Mouse (Mus musculus) stomach, embryonic 15.5 days (tissue): Measurements from ENCODE around the gene Coro7. TPM values are rescaled to one million over a fixed set of nuclear protein-coding genes. Genes with fewer than 3 reads are reported as not detected.

Source experiments
- ATAC-seq: fragments of 200-750 bp; cut with Nextera tagmentation; 2 replicates; pipeline ENCODE4 v1.8.0; 2017; ENCODE audit warnings: low read depth, moderate number of reproducible peaks, moderate TSS enrichment; ENCODE audit not compliant: insufficient read depth, low FRiP score
- H3K27ac ChIP-seq: fragments of 300-500 bp; sonication (generic); 2 replicates; pipeline ENCODE4 v1.5.1; 2015; ENCODE audit warnings: mild to moderate bottlenecking, inconsistent platforms
- H3K27me3 ChIP-seq: fragments of 300-500 bp; sonication (generic); replicated peaks from 2 replicates; pipeline ENCODE4 v1.6.1; 2015; ENCODE audit warnings: inconsistent platforms
- H3K36me3 ChIP-seq: fragments of 300-500 bp; sonication (generic); 2 replicates; pipeline ENCODE4 v1.6.1; 2015; ENCODE audit warnings: inconsistent platforms
- H3K4me1 ChIP-seq: fragments of 300-500 bp; sonication (generic); 2 replicates; pipeline ENCODE4 v1.6.1; 2015; ENCODE audit warnings: inconsistent platforms
- H3K4me2 ChIP-seq: fragments of 300-500 bp; sonication (generic); 2 replicates; pipeline ENCODE4 v1.6.1; 2015; ENCODE audit warnings: mild to moderate bottlenecking, inconsistent platforms
- H3K4me3 ChIP-seq: fragments of 300-500 bp; sonication (generic); replicated peaks from 2 replicates; pipeline ENCODE4 v1.5.1; 2015; ENCODE audit warnings: inconsistent platforms
- H3K9ac ChIP-seq: fragments of 300-500 bp; sonication (generic); 2 replicates; pipeline ENCODE4 v1.6.1; 2015; ENCODE audit warnings: inconsistent platforms
- H3K9me3 ChIP-seq: fragments of 300-500 bp; sonication (generic); 2 replicates; pipeline ENCODE4 v1.6.1; 2016; ENCODE audit warnings: inconsistent platforms
- WGBS: fragments of 180-500 bp; shearing (Covaris S2); methylation state at CpG from one replicate; pipeline ENCODE4 v1.1.7; 2015; 5-methylcytosine and 5-hydroxymethylcytosine counted together
- polyA plus RNA-seq: library from polyadenylated mRNA; unstranded; fragments of >200 nt; fragmentation: Nextera tagmentation; extraction: Ambion mirVana; gene quantifications from 2 replicates; pipeline ENCODE4 v1.2.1, GENCODE M21; 2015

Gene Coro7
- polyA plus RNA-seq, 1 experiment from 2014 or later = 16.3 TPM

DNA sequence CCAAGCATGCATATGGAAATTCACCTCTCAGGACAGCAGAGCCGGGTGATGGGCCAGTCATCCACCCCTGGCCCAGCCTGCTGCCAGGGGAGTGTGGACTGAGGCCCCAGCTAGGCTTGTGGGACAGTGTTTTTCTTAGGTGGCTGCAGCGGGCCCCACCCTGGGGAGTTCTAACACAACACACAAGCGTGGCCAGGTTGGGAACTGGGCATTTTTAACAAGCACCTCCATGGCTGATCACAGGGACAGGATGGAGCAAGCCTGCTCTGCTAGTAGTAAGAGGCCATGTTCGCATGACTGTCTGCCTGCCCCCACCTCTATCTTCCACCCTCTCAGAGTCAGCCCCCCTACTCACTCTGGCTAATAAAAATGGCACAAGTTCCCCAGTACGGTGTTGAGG, 81.5 kb downstream of the Coro7 start:
- peak overlapping the region; percentile 3; the same call in 1 of the 2 replicates for H3K27ac ChIP-seq
- no peak for ATAC-seq
- H3K9me3 ChIP-seq = no peaks in the 10 kb centered on the region
- no peaks in the 10 kb centered on the region for H3K27me3 ChIP-seq
- H3K9ac ChIP-seq = no peak overlapping the region
- H3K36me3 ChIP-seq = no peaks in the 10 kb centered on the region
- H3K4me3 ChIP-seq = no peak overlapping the region
- H3K4me2 ChIP-seq = peak overlapping the region; percentile 22; the same call in 1 of the 2 replicates
- WGBS = 67% methylated on average over 5 of the region's 5 CpGs
- peaks cover 81% of the 10 kb centered on the region for H3K4me1 ChIP-seq

DNA sequence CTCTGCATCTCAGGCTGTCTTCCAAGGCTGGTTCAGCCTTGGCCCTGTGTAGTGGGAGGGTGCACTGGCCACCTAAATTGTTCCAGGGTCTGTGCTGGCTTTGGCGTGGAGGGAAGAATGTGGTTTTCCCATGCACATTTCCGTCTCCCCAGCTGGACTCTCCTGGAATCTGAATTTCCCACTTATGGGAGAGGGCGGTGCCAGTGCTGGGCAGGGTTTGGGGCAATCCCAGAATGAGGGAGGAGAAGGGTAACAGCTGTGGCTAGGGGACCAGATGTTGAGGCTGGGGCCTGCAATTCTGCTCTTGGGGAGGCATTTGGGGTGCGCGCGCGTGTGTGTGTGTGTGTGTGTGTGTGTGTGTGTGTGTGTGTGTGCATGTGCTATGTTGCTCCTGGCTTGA, 82.3 kb downstream of the Coro7 start:
- ATAC-seq = no peak
- Histone ChIP-seq H3K9ac (no peak overlapping the region), H3K27me3 (no peaks in the 10 kb centered on the region), H3K4me2 (peak overlapping the region; percentile 92), H3K9me3 (no peaks in the 10 kb centered on the region), H3K4me1 (peaks cover 80% of the 10 kb centered on the region), H3K36me3 (no peaks in the 10 kb centered on the region), H3K4me3 (peak overlapping the region; percentile 85), H3K27ac (peak overlapping the region; percentile 95; the same call in 1 of the 2 replicates)
- 48% methylated on average over 7 of the region's 7 CpGs for WGBS

DNA sequence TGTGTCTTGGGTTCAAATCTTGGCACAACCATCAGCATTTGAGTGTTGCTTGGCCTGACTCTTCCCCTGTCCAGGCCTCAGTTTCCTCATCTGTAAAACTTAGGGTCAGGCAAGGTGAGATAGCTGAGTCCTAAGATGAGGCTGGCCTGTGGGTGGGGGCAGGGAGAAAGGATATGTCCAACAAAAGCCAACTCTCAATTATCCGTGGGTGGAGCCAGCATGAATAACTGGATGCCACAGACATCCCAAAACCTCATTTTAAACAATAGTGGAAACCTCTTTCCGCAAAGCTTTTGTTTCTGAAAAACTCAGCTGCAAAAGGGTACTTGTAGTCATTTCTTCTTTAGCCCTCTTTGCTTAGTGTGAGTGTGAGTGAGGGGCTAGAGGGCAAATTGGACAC, 82.7 kb downstream of the Coro7 start:
- H3K9me3 ChIP-seq = no peaks in the 10 kb centered on the region
- no peak for ATAC-seq
- peak overlapping the region; percentile 95; the same call in 1 of the 2 replicates for H3K27ac ChIP-seq
- peaks cover 76% of the 10 kb centered on the region for H3K4me1 ChIP-seq
- 40% methylated on average over 2 of the region's 2 CpGs for WGBS
- peak overlapping the region; percentile 92 for H3K4me2 ChIP-seq
- peak overlapping the region; percentile 85 for H3K4me3 ChIP-seq
- H3K36me3 ChIP-seq = no peaks in the 10 kb centered on the region
- H3K27me3 ChIP-seq = no peaks in the 10 kb centered on the region
- H3K9ac ChIP-seq = no peak overlapping the region

DNA sequence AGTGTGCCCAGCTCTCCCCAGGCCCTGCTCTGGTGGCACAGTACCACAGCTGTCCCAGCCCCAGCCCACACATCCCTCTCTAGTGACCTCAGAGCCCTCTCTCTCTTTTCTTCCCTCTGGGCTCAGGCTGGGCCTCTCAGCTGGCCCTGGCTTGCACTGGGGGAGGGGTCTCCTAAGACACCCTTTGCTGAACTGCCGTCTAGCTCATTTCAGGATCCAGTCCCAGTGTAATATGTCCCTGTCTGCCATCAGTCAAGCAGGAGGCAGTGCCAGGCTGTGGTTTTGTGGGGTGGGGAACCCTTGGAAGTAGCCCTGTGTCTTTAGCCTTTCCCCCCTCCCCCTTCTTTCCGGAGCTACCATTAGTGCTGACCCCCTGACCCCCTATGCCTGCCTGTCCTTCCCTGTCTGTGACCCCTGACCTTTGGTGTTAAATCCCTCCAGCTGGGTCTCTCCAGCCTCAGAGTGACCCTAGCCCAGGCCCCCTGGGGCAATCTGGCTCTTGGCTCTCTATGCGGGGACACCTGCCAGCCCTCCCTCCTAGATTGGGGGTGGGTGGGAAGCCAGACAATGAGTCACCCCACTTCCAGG, 83.3 kb downstream of the Coro7 start:
- 20% methylated on average over 3 of the region's 3 CpGs for WGBS
- H3K9ac ChIP-seq = peak overlapping the region; percentile 87; the same call in 1 of the 2 replicates
- H3K4me3 ChIP-seq = peak overlapping the region; percentile 85
- ATAC-seq = no peak
- peak overlapping the region; percentile 92 for H3K4me2 ChIP-seq
- H3K4me1 ChIP-seq = peaks cover 72% of the 10 kb centered on the region
- H3K36me3 ChIP-seq = no peaks in the 10 kb centered on the region
- H3K9me3 ChIP-seq = no peaks in the 10 kb centered on the region
- peak overlapping the region; percentile 95 for H3K27ac ChIP-seq
- H3K27me3 ChIP-seq = no peaks in the 10 kb centered on the region

DNA sequence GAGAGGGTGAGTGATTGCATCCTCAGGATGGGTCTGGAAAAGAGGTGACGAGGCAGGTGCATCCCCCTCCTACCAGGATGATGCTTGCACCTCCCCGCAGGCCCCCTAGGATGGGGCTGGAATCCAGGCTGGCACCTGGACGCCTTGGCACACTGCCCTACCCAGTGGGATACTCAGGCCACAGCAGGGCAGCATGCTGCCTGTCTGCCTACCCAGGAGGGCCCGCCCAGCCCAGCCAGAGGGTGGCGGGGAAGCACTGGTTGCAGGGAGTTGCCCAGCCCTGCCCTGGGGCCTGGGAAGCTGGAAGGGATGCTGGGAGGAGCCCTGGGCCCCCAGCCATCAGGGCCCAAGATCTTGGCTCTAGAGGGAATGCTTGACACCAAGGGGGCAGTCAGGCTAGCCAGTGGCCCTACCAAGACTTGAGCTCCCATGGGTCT, 84.0 kb downstream of the Coro7 start:
- peak; percentile 28 for ATAC-seq
- Histone ChIP-seq H3K4me3 (peak overlapping the region; percentile 85), H3K4me1 (peaks cover 66% of the 10 kb centered on the region), H3K27ac (peak overlapping the region; percentile 95), H3K4me2 (peak overlapping the region; percentile 92), H3K9me3 (no peaks in the 10 kb centered on the region), H3K27me3 (no peaks in the 10 kb centered on the region), H3K9ac (peak overlapping the region; percentile 87), H3K36me3 (0 out of 2 replicates have a peak, but pooled peaks cover 1% of the 10 kb centered on the region)
- WGBS = 5% methylated on average over 5 of the region's 5 CpGs

DNA sequence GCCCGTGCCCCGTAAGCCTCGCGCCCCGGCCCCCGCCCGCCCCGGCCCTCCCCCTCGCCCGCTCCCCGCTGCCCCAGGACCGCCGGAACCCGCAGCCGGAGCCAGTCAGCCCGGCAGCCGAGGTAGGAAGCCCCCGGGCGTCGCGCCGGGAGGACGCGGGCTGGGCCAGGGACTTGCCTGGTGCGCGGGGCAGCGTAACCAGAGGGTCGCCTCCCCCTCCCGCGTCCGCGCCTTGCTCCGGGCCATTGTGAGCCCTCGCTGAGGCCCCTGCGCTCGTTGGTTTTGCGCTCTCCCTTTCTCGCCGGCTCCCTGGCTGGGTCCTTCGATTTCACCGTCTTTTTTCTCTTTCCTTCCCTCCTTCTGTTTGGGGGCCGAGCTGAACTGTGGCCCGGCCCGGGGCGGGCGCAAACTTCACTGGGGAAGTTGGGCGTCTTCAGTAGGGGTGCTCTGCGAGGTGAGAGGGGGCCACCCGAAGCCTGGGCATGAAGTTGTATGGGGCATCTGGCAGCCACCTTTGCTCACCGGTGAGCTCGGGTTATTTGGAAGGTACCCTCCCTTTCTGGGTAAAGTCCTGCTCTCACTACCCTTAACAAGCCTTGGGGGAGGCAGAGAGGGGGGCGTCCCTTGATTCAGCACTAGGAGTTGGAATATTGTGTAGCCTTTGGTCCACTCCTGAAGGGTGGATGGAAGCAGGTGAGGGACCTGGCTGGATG, 84.6 kb downstream of the Coro7 start:
- ATAC-seq = peak; percentile 2; the same call in 1 of the 2 replicates
- Histone ChIP-seq H3K27me3 (no peaks in the 10 kb centered on the region), H3K9me3 (no peaks in the 10 kb centered on the region), H3K4me3 (peak overlapping the region; percentile 85), H3K9ac (peak overlapping the region; percentile 87), H3K27ac (peak overlapping the region; percentile 95), H3K36me3 (0 out of 2 replicates have a peak, but pooled peaks cover 4% of the 10 kb centered on the region), H3K4me1 (peaks cover 64% of the 10 kb centered on the region), H3K4me2 (peak overlapping the region; percentile 92)
- WGBS = 2% methylated on average over 25 of the region's 52 CpGs

DNA sequence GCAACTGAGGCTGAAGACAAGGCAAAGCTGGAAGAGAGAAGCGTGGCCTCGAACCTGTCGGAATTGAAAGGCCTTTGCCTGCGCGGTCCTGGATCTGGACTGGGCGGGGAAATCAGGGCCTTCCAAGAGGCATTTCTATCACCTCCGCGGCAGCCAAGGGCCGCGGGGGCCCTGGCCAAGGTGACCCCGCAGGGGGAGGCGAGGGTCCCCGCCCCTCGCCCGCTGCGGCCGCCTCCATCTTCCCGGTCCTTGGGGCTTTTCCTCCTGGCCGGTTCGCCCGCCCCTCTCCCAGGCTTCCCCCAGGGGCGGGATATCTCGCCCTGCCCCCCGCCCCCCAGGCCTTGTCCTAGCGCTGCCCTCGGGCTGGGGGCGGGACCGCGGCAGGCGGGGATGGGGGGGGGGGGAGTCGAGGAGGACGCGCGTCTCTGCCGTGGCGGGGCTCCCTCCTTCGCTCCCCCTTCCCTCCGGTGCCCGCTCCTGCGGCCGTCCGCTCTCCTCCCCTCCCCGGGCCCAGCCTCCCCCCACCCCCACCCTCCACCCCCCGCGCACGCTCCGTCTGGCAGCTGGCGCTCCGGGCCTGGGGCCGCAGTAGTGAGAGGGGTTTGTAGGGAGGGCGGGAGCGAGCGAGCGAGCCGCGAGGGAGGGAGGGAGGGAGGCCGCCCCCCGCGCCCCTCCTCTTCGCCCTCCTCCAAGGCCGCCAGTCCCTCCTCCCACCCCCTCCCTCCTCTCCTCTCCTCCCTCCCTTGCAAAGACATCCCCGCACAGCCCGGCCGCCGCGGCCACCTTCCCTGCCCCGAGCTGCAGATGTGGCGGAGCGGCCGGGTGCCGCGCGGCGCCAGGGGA, 85.4 kb downstream of the Coro7 start, which contains the start of gene Glis2:
TSS of gene Glis2 (plus strand) at position 743 of the 843 bp plus-strand sequence.
- peak within 1 kb of the TSS; percentile 87 for H3K9ac ChIP-seq
- H3K27me3 ChIP-seq = no peaks in the 10 kb centered on the region
- peak within 1 kb of the TSS; percentile 92 for H3K4me2 ChIP-seq
- WGBS = under 1% methylated on average over 25 of the region's 74 CpGs
- peak within 1 kb of the TSS; percentile 85 for H3K4me3 ChIP-seq
- H3K4me1 ChIP-seq = peaks cover 56% of the 10 kb centered on the region
- no peaks in the 10 kb centered on the region for H3K9me3 ChIP-seq
- peak; percentile 85 for ATAC-seq
- peak within 1 kb of the TSS; percentile 95 for H3K27ac ChIP-seq
- 0 out of 2 replicates have a peak, but pooled peaks cover 4% of the 10 kb centered on the region for H3K36me3 ChIP-seq

DNA sequence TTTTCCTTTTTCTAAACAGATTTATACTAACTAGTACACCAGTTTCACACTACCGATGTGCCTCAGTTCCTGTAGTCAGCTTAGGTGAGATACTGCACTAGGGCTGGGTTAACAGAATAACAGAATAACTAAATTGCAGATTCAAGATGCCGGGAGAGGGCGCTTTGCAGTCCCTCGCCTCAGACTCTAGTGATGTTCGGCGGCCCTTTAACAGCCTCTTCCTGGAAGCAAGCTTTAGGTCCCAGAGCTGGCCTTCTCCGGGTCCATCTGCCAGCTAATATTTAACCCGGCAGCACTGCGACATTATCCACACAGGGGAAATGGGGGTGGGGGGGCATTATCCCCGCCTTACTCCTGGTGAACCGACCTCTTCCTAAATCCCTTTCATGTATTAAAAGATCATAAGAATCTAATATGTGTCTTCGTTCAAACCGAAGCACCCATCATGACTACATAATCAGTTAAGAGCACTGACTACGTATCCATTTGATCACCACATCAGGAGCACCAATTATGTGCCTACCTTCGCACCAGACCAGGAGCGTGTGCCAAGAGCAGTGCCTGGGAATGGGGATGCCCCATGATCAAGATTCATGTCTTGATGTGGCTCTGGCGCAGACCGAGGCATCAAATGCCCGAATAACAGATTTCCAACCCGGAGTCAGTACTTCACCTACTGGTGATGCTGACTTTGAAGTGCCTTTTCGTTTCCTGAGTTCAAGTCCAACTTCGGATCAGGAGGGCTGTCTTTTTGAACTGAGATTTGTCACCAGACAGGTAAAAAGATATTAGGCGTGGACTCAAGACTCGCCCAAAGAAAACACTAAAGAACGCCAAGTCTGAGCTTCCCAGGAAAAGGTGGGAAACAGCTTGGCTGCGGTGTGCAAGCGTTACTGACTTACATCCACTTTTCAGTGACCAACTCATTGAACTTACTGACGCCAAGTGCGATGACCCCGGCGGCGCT, 86.4 kb downstream of the Coro7 start:
- Histone ChIP-seq H3K36me3 (0 out of 2 replicates have a peak, but pooled peaks cover 4% of the 10 kb centered on the region), H3K9ac (peak overlapping the region; percentile 33; the same call in 1 of the 2 replicates), H3K4me2 (peak overlapping the region; percentile 92), H3K4me1 (peaks cover 46% of the 10 kb centered on the region), H3K27me3 (no peaks in the 10 kb centered on the region), H3K27ac (peak overlapping the region; percentile 95), H3K9me3 (no peaks in the 10 kb centered on the region), H3K4me3 (peak overlapping the region; percentile 85)
- ATAC-seq = no peak
- WGBS = 13% methylated on average over 32 of the region's 32 CpGs

DNA sequence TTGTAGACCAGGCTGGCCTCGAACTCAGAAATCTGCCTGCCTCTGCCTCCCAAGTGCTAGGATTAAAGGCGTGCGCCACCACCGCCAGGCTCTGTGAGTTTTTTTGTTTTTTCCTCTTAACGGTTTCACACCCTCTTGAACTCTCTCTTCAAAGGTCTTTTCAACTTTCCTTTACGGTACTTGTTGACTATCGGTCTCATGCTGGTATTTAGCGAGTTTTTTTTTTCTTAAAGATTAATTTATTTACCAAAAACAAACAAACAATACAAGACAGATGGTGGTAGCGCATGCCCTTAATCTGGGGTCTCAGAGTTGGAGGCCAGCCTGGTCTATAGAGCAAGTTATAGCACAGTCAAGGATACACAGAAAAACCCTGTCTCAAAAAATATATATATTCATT, 89.3 kb downstream of the Coro7 start:
- H3K9ac ChIP-seq = no peak overlapping the region
- no peaks in the 10 kb centered on the region for H3K27me3 ChIP-seq
- peaks cover 33% of the 10 kb centered on the region for H3K4me1 ChIP-seq
- H3K4me2 ChIP-seq = no peak overlapping the region
- no peak overlapping the region for H3K4me3 ChIP-seq
- H3K27ac ChIP-seq = no peak overlapping the region
- ATAC-seq = no peak
- H3K36me3 ChIP-seq = 0 out of 2 replicates have a peak, but pooled peaks cover 4% of the 10 kb centered on the region
- no peaks in the 10 kb centered on the region for H3K9me3 ChIP-seq
- WGBS = 92% methylated on average over 9 of the region's 9 CpGs

DNA sequence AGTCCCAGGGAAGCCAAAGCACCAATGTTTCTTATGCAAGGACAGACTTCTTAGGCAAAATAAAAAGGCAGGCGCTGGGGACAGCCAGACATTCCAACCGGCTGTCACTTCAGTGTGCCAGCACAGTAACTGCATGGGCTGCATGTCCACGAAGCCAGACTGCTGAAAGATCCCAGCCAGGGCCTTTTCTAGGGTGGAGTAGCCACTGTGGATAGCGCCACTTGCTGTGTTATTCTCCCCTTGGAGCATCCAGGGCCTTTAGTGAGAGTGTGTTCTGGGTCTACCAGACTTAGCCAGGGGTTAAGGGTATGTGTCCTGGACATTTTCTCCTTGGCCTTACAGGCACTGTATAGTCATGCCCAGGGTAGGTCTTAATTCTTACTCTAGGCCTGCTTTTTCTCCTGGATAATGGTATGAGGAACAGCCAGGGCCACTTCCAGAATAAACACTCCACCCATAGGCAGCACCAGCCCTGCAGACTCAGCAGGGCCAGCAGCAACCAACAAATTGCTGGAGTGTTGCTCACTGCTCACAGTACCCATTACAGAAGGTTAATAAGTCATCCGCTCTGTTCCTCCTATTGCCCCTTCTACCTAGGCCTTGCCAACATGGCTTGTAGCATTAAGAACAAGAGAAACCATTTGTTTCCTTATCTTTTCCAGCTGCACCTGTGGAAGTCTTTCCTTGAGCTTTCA, 91.9 kb downstream of the Coro7 start:
- H3K27me3 ChIP-seq = no peaks in the 10 kb centered on the region
- 51% methylated on average over 5 of the region's 5 CpGs for WGBS
- H3K9ac ChIP-seq = no peak overlapping the region
- peak overlapping the region; percentile 54; the same call in 1 of the 2 replicates for H3K4me2 ChIP-seq
- no peak overlapping the region for H3K4me3 ChIP-seq
- no peak for ATAC-seq
- H3K36me3 ChIP-seq = 0 out of 2 replicates have a peak, but pooled peaks cover 4% of the 10 kb centered on the region
- no peaks in the 10 kb centered on the region for H3K9me3 ChIP-seq
- H3K27ac ChIP-seq = peak overlapping the region; percentile 90
- peaks cover 20% of the 10 kb centered on the region for H3K4me1 ChIP-seq
